Mouse (Mus musculus): ENCODE data around the gene Samd9l. TPM values are rescaled to one million over a fixed set of nuclear protein-coding genes. Genes with fewer than 3 reads are reported as not detected.
"Not testable (repeated sequence)": the region's sequence is repeated elsewhere in the genome, so short reads cannot be mapped to it uniquely, and the experiment has no call there.

The Samd9l gene
- total RNA-seq (2021) (1 to 10 TPM; 8.4 to 8.9 TPM), polyA plus RNA-seq (2012; rRNA removed) (0.04 and 0.17 TPM in 2 replicates)
- long read RNA-seq, full-length matches to known transcripts = 1 of 1 reads
- long read RNA-seq, partial matches to known transcripts = 0 of 1 reads
- long read RNA-seq, other reads (novel, unspliced or antisense) = 0 of 1 reads

GRCm38 (mm10) chr6:3399340-3400068, at the start of gene Samd9l:
Samd9l (minus strand) TSS chr6:3399572.
- peak; percentile 77 for DNase-seq

GRCm38 (mm10) chr6:3447404-3447803, 48.0 kb upstream of the Samd9l start:
- DNase-seq = peak; percentile 51

- no peak for DNase-seq
These were observed 44.5 kb upstream of the Samd9l start for GRCm38 (mm10) chr6:3443905-3444304.

GRCm38 (mm10) chr6:3436087-3436486, 36.7 kb upstream of the Samd9l start:
- no peak for DNase-seq

GRCm38 (mm10) chr6:3430976-3431375, 31.6 kb upstream of the Samd9l start:
- not testable (repeated sequence) for DNase-seq

GRCm38 (mm10) chr6:3427047-3427446, 27.7 kb upstream of the Samd9l start:
- DNase-seq = no peak

- DNase-seq = not testable (repeated sequence)
These were observed 26.0 kb upstream of the Samd9l start for GRCm38 (mm10) chr6:3425333-3425732.

- DNase-seq = peak; percentile 39
These were observed 25.4 kb upstream of the Samd9l start for GRCm38 (mm10) chr6:3424613-3425277.

GRCm38 (mm10) chr6:3397182-3397906, 2.0 kb downstream of the Samd9l start:
- not testable (repeated sequence) for DNase-seq

- peak; percentile 47 for DNase-seq
These were observed 3.3 kb downstream of the Samd9l start for GRCm38 (mm10) chr6:3395921-3396611.

- DNase-seq = no peak
These were observed 9.4 kb downstream of the Samd9l start for GRCm38 (mm10) chr6:3389995-3390394.

GRCm38 (mm10) chr6:3386565-3386964, 12.8 kb downstream of the Samd9l start:
- DNase-seq = no peak

GRCm38 (mm10) chr6:3384816-3385215, 14.6 kb downstream of the Samd9l start:
- DNase-seq = not testable (repeated sequence)

GRCm38 (mm10) chr6:3384115-3384791, 15.1 kb downstream of the Samd9l start:
- not testable (repeated sequence) for DNase-seq

GRCm38 (mm10) chr6:3379146-3379545, 20.2 kb downstream of the Samd9l start:
- no peak for DNase-seq

- DNase-seq = no peak
These were observed 22.7 kb downstream of the Samd9l start for GRCm38 (mm10) chr6:3376687-3377086.

GRCm38 (mm10) chr6:3369527-3369926, 29.8 kb downstream of the Samd9l start:
- DNase-seq = no peak

GRCm38 (mm10) chr6:3365609-3366008, 33.8 kb downstream of the Samd9l start:
- not testable (repeated sequence) for DNase-seq

- DNase-seq = peak; percentile 38
These were observed 53.3 kb downstream of the Samd9l start for GRCm38 (mm10) chr6:3345924-3346597.

- DNase-seq = not testable (repeated sequence)
These were observed 54.2 kb downstream of the Samd9l start for GRCm38 (mm10) chr6:3345043-3345639.
